Mouse (Mus musculus): ENCODE data around the gene Ccr7.

The Ccr7 gene

GRCm38 (mm10) chr11:99117907-99118306, 37.0 kb downstream of the Ccr7 start:
- DNase-seq (ENCODE audit: low spot score in 2 of 2): no peak

DNA sequence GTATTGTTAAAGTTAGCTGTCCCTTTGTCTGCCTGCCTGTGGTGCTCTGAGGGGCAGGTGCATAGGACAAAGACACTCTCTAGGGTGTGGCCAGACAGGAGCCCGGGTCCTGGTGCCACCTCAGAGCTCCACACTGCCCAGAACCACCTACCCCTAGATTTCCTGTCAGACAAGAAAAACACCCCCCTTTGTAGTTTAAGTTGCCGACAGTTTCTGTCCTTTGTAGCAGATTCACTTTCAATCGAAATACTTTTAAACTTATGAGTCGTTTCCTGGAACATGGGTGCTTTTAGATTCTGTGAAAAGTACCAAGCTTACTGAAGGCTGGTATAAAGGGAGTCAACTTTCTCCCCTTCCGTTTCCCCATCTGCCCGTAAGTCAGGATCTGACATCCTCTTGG, 38.9 kb downstream of the Ccr7 start:
- no peak for DNase-seq (ENCODE audit: low spot score in 2 of 2)

DNA sequence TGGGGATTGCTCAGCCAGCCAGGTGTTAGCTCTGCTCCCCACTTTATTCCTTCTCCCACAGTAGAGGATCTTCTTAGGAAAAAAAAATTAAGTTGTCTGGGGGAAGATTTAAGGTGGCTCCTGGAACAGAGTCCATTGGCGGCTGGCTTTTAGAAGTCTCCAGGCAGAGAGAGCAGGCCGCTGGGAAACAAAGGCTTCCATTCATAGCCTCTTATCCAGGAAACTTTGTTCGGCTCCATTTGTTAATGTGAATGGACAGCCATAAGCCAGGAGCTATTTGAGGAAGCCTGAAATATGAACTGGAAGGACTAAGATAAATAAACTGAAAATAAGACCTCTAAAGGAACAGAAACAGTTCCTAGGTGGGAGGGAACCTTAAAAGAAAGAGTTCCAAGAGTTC, 41.8 kb downstream of the Ccr7 start:
- DNase-seq (ENCODE audit: low spot score in 2 of 2): no peak

- DNase-seq (ENCODE audit: low spot score in 2 of 2): no peak
Measured at GRCm38 (mm10) chr11:99112700-99113099, 42.2 kb downstream of the Ccr7 start.

DNA sequence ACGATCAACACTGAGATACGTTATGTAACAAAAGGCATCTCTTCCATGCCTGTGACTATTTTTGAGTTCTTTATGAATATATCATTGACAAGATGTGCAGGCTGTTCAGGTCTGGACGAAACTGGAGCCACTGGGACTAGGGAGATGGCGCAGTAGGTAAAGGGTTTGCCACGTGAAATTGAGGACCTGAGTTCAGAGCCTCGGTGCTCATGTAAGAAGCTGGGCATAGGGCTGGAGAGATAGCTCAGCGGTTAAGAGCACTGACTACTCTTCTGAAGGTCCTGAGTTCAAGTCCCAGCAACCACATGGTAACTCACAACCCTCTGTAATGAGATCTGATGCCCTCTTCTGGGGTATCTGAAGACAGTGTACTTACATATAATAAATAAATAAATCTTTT, 43.2 kb downstream of the Ccr7 start:
- DNase-seq (ENCODE audit: low spot score in 2 of 2): no peak

GRCm38 (mm10) chr11:99111155-99111554, 43.7 kb downstream of the Ccr7 start:
- DNase-seq (ENCODE audit: low spot score in 2 of 2): no peak

DNA sequence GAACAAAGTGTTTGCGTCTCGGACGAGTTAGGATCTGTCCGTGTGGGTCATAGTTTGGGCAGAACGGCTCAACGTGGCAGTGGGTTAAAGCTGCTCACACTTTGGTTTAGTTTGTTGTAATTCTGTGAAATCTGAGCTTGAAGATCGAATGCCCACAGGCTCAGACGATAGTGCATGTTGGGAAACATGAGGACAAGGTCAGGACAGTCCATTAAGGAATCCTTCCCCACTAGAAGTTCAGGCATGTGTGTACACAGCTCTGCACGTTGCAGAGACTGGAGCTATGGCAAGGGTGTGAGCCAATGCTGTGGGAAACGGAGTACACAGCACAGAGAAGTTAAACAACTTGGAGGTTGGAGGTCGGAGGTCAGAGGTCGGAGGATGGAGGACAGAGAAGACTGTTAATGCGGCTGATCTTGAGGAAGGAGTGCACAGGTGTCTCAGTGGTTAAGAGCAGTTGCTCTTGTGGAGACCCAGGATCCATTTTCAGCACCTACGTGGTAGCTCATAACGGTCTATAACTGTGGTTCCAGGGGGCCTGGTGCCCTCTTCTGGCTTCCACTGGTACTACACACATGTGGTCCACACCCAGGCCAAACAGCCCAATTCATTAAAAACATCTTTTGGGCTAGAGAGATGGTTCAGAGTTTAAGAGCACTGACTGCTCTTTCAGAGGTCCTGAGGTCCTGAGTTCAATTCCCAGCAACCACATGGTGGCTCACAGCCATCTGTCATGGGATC, 44.3 kb downstream of the Ccr7 start:
- DNase-seq (ENCODE audit: low spot score in 2 of 2): no peak

DNA sequence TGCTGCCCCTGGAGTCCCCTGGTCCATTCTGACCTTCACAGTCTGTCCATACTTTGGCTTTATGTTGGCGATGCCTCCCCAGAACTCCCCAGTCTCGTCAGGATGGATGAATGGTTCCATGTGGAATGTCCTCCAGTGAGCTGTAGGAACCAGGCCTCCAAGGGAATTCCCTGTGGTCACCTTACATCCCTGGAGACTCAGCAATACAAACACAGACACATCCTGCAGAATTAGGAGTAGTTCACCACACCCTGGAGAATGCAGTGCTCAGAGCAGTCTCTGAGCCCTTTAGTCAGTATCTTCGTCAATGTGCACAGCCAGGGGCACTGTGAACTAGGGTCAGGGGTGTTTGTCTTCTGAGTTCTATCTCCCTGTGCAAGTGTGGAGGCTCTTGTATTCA, 46.6 kb downstream of the Ccr7 start:
- DNase-seq (ENCODE audit: low spot score in 2 of 2): no peak

DNA sequence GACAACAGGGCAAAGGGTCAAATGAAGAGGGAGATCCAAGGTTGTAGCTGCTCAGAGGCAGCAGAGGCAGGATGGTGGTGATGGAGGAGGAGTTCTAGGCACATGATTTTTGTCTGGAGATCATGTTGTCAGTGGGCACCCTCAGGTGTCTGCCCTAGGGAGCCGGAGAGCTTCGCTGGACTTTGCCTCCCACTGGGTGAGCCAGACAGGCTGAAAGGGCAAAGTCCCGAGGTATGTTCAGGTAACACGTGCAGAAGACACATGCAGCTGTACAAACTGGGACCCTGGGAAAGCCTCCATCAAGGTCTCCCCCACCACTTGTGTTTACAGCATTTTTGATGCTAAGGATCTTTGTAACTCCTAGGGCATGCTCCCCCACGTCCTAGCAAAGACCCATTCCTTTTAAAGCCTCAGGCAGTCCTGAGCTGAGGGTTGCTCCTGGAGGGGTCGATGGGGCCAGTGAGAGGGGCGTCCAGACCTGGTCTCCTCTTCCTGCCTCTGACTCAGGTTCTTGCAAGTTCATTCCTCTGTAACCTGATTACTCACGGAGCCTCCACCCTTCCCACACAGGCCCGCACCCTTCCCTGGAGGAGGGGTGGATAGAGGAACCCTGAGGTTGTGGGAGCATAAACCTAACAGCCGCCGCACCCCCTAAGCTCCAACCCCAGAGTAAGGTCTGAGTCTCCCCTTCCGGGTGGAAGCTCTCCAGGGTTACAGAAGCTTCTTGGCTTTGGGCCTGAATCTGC, 48.7 kb downstream of the Ccr7 start:
- DNase-seq (ENCODE audit: low spot score in 2 of 2): peak in 1 of 2 experiments; percentile 58

GRCm38 (mm10) chr11:99104609-99105410, 50.1 kb downstream of the Ccr7 start:
- no peak for DNase-seq (ENCODE audit: low spot score in 2 of 2)

- DNase-seq (ENCODE audit: low spot score in 2 of 2): no peak
Measured at GRCm38 (mm10) chr11:99102575-99103270, 52.2 kb downstream of the Ccr7 start.

GRCm38 (mm10) chr11:99101693-99102092, 53.2 kb downstream of the Ccr7 start:
- no peak for DNase-seq (ENCODE audit: low spot score in 2 of 2)

DNA sequence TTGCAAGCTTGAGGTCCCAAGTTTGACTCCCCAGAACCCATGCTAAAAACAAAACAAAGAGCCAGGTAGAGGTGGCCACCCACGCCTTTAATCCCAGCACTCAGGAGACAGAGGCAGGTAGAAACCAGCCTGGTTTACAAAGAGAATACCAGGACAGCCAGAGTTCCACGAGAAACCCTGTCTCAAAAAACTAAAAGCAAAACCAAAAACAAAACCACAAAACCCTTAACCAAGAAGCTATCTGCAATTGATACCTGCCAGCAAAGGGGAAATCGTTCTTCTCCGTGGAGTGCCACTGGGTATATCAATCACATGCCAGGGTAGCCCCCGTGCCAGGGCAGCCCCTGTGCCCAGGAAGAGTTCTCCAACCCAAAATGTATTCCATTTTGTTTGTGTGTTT, 54.7 kb downstream of the Ccr7 start:
- no peak for DNase-seq (ENCODE audit: low spot score in 2 of 2)

- no peak for DNase-seq (ENCODE audit: low spot score in 2 of 2)
Measured at GRCm38 (mm10) chr11:99099516-99099915, 55.4 kb downstream of the Ccr7 start.

DNA sequence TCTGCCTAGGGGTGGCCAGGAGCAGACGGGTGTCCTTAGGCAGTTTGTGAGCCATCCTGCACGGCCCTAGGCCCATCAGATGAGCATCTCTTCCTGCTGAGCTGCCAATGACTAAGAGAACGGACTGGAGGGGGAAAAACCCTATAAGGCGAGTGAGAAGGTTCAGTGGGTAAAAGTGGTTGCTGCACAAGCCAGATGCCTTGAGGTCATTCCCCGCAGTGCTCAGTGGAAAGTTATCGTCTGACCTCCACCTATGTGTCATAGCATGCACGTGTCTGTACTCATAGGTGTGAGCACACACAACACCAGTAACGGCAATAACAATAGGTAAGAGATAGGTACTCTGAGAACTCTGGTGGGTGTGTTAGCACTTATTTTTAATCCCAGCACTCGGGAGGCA, 56.0 kb downstream of the Ccr7 start:
- no peak for DNase-seq (ENCODE audit: low spot score in 2 of 2)

DNA sequence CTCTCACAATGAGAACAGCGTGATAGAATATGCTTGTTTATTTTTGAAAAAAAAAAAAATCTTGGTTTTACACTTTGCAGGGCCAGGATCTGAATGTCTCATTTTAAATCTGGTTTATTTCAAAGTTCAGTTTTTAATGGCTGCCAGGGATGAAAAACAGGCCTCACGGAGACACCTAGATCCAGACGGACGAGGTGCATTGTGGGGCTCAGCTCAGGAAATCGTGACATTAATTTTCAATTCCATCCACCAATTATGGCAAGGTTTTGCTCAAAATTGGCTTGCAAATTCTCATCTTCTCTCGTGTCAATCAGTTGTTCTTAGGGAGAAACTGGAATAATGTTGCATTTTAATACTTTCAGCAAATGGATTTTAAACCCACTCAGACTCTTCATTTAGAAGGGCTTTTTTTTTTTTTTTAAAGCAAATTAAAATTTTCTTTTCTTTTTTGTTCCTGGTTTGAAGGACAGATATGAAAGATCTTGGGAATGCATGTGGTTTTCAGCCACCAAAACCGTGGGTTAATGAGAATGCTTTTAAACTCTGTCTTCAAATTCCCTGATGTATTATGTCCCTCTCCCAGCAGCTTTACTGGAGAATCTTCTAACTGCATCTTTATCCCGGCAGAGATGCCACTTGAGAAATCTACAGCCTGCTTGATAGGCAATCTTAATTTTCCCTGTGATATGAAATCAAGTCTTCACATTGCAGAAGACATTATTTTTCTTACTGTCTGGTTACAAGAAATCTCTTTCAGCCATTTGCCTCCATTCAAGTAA, 57.7 kb downstream of the Ccr7 start:
- DNase-seq (ENCODE audit: low spot score in 2 of 2): no peak

DNA sequence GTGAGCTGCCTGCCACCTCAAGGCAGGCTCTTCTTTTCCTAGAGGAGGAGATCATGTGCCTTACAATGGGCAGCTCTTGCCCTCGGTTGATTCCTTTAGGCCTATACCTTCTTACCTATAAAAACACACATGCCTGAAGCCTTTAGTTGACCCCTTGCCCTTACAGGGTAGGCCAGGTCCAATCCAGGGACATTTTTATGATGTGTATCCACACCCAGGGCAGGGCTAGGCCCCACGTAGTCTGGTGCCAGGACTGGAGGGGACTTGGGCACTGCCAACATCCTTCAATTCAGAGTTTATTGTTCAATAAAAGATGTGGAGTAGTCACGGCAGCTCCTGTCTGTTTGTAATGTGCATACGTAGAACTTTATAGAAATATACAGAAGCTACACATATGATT, 58.5 kb downstream of the Ccr7 start:
- DNase-seq (ENCODE audit: low spot score in 2 of 2): no peak

DNA sequence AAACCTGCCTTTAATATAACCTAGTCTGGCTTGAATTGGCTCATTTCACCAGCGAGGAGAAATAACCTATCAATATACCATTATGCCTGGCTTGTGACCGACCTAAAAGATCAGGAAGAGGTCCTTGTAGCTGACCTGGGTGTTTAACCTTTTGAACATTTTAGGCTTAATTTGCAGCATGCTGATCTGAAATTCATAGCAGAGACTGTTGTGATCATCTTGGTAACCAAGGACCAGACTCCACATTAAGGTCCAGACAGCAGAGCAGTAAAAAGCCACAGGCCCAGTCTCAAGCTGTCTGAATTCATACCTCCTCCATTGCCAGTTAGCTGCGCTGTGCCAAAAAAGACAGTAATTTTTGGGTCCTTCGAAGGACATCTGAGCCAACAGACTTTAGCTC, 59.1 kb downstream of the Ccr7 start:
- DNase-seq (ENCODE audit: low spot score in 2 of 2): no peak

DNA sequence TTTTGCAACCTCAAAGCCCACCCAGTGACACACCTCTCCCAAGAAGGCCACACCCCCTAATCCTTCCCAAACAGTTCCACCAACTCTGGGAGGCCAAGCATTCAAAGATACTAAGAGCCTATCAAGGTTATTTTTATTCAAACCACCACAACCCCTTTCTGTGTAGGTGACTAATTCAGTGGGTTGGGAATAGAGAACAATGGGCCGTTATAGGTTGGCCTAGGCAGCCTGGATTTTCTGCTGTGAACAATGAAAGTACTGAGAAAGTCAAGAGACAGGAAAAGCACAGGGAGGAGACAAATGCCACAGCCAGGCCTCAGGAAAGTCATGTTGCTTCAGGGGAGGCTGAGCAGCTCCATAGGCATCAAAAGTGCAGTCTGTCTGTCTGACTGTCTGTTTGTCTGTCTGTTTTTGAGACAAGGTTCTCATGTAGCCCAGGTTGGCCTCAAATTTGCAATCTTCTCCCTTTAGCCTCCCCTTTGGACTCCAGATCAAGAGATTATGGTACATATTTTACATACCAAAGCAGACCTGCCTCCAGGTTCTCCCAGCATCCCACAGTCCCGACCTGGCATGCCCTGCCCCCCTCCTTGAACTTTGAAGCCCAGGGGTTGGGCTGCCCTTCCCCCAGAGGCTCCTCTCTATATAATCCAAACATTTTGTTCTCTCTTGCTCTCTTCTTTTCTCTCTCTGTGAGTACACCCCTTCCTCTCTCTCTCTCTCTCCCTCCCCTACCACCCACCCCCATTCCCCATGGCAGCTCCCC, 59.8 kb downstream of the Ccr7 start:
- DNase-seq (ENCODE audit: low spot score in 2 of 2): no peak
